Mouse (Mus musculus) MEL (cell line): ENCODE results near the gene Apbb2. TPM values are rescaled to one million over a fixed set of nuclear protein-coding genes. Genes with fewer than 3 reads are reported as not detected.

Source experiments
- DNase-seq: peaks from one replicate; pipeline ENCODE4 v3.0.0; 2011; ENCODE audit warnings: low read depth, low spot score
- H3K27ac ChIP-seq: 2 replicates; pipeline ENCODE4 v1.5.1; 2012; ENCODE audit warnings: low read depth, mild to moderate bottlenecking, control low read depth, low read length, moderate library complexity; ENCODE audit not compliant: control insufficient read depth
- H3K27me3 ChIP-seq, 2 experiments: fragments of 150-350 bp in 1 of 2; sonication (generic) in 1 of 2; 2 replicates each; pipeline ENCODE4 v1.6.1; 2012; ENCODE audit warnings: low read length in 2 of 2, mild to moderate bottlenecking in 2 of 2, improper control_type of control experiment in 1 of 2, moderate library complexity in 1 of 2; ENCODE audit not compliant: insufficient read depth in 2 of 2, control insufficient read depth in 1 of 2
- H3K36me3 ChIP-seq, 2 experiments: 2 replicates each; pipeline ENCODE4 v1.6.1; 2012 to 2014; ENCODE audit warnings: low read length in 2 of 2, improper control_type of control experiment in 1 of 2, inconsistent platforms in 1 of 2, mild to moderate bottlenecking in 1 of 2; ENCODE audit not compliant: insufficient read depth in 2 of 2, control insufficient read depth in 1 of 2
- H3K4me1 ChIP-seq, 2 experiments: fragments of 150-350 bp in 1 of 2; sonication (generic) in 1 of 2; 2 replicates each; pipeline ENCODE4 v1.6.1; 2012; ENCODE audit warnings: low read length in 2 of 2, improper control_type of control experiment in 1 of 2, mild to moderate bottlenecking in 1 of 2; ENCODE audit not compliant: insufficient read depth in 2 of 2, control insufficient read depth in 1 of 2
- H3K4me3 ChIP-seq, 2 experiments: fragments of 150-350 bp in 1 of 2; sonication (generic) in 1 of 2; 2 replicates each; pipeline ENCODE4 v1.5.1; 2012; ENCODE audit warnings: low read depth in 2 of 2, low read length in 2 of 2, mild to moderate bottlenecking in 2 of 2, moderate library complexity in 2 of 2, control low read depth in 1 of 2, improper control_type of control experiment in 1 of 2; ENCODE audit not compliant: control insufficient read depth in 1 of 2, insufficient read depth in 1 of 2
- H3K79me2 ChIP-seq: 2 replicates; pipeline ENCODE4 v1.6.1; 2012; ENCODE audit warnings: mild to moderate bottlenecking, low read length, moderate library complexity; ENCODE audit not compliant: control insufficient read depth, poor library complexity, insufficient read depth
- H3K9ac ChIP-seq: 2 replicates; pipeline ENCODE4 v1.6.1; 2012; ENCODE audit warnings: low read depth, mild to moderate bottlenecking, control low read depth, low read length, moderate library complexity; ENCODE audit not compliant: control insufficient read depth, poor library complexity, severe bottlenecking
- H3K9me3 ChIP-seq: fragments of 150-350 bp; sonication (generic); replicated peaks from 2 replicates; pipeline ENCODE4 v1.6.1; 2012; ENCODE audit warnings: mild to moderate bottlenecking, low read length, improper control_type of control experiment, moderate library complexity; ENCODE audit not compliant: insufficient read depth
- BHLHE40 ChIP-seq: IDR thresholded peaks from 2 replicates; pipeline ENCODE4 v1.6.1; 2012; ENCODE audit warnings: low read depth, mild to moderate bottlenecking, inconsistent platforms, low read length, improper control_type of control experiment, borderline replicate concordance
- CHD1 ChIP-seq: IDR thresholded peaks from 2 replicates; pipeline ENCODE4 v1.6.1; 2012; ENCODE audit warnings: low read depth, mild to moderate bottlenecking, inconsistent platforms, low read length, improper control_type of control experiment
- CHD2 ChIP-seq: IDR thresholded peaks from 2 replicates; pipeline ENCODE4 v1.6.1; 2011; ENCODE audit warnings: low read length, improper control_type of control experiment
- EP300 ChIP-seq, 2 experiments: IDR thresholded peaks; 2 replicates each; pipeline ENCODE4 v1.6.1; 2011; ENCODE audit warnings: improper control_type of control experiment in 2 of 2, low read length in 2 of 2, low read depth in 1 of 2, mild to moderate bottlenecking in 1 of 2
- GATA1 ChIP-seq: IDR thresholded peaks from 2 replicates; pipeline ENCODE4 v1.6.1; 2011; ENCODE audit warnings: low read depth, low read length, improper control_type of control experiment
- HCFC1 ChIP-seq: IDR thresholded peaks from 2 replicates; pipeline ENCODE4 v1.6.1; 2012; ENCODE audit warnings: low read depth, mild to moderate bottlenecking, inconsistent platforms, low read length, improper control_type of control experiment, moderate library complexity
- JUND ChIP-seq: IDR thresholded peaks from 2 replicates; pipeline ENCODE4 v1.6.1; 2011; ENCODE audit warnings: low read depth, mild to moderate bottlenecking, improper control_type of control experiment, low read length
- KAT2A ChIP-seq: conservative IDR thresholded peaks from 2 replicates; pipeline ENCODE4 v1.6.1; 2012; ENCODE audit warnings: low read depth, low read length, improper control_type of control experiment, inconsistent platforms
- MAFK ChIP-seq: IDR thresholded peaks from 2 replicates; pipeline ENCODE4 v1.6.1; 2011; ENCODE audit warnings: low read depth, mild to moderate bottlenecking, low read length, improper control_type of control experiment, borderline replicate concordance
- MAX ChIP-seq: IDR thresholded peaks from 2 replicates; pipeline ENCODE4 v1.6.1; 2011; ENCODE audit warnings: low read length, improper control_type of control experiment
- MAZ ChIP-seq: IDR thresholded peaks from 2 replicates; pipeline ENCODE4 v1.6.1; 2012; ENCODE audit warnings: low read depth, mild to moderate bottlenecking, inconsistent platforms, low read length, improper control_type of control experiment
- MYB ChIP-seq: IDR thresholded peaks from 2 replicates; pipeline ENCODE4 v1.6.1; 2011; ENCODE audit warnings: mild to moderate bottlenecking, low read depth, low read length, improper control_type of control experiment
- POLR2A ChIP-seq, 2 experiments: IDR thresholded peaks; 2 replicates each; pipeline ENCODE4 v1.6.1; 2011 to 2012; ENCODE audit warnings: low read length in 2 of 2, mild to moderate bottlenecking in 2 of 2, control low read depth in 1 of 2, improper control_type of control experiment in 1 of 2, low read depth in 1 of 2, moderate library complexity in 1 of 2; ENCODE audit not compliant: control insufficient read depth in 1 of 2, insufficient read depth in 1 of 2, poor library complexity in 1 of 2
- POLR2AphosphoS2 ChIP-seq: IDR thresholded peaks from 2 replicates; pipeline ENCODE4 v1.6.1; 2011; ENCODE audit warnings: low read length, improper control_type of control experiment
- RCOR1 ChIP-seq: IDR thresholded peaks from 2 replicates; pipeline ENCODE4 v1.6.1; 2012; ENCODE audit warnings: low read depth, mild to moderate bottlenecking, inconsistent platforms, low read length, improper control_type of control experiment
- TBP ChIP-seq: IDR thresholded peaks from 2 replicates; pipeline ENCODE4 v1.8.0; 2011; ENCODE audit warnings: low read depth, low read length, improper control_type of control experiment
- UBTF ChIP-seq: IDR thresholded peaks from 2 replicates; pipeline ENCODE4 v1.6.1; 2012; ENCODE audit warnings: low read depth, mild to moderate bottlenecking, inconsistent platforms, low read length, improper control_type of control experiment, moderate library complexity, borderline replicate concordance; ENCODE audit not compliant: insufficient read depth
- ZC3H11A ChIP-seq: IDR thresholded peaks from 2 replicates; pipeline ENCODE4 v1.6.1; 2012; ENCODE audit warnings: low read depth, mild to moderate bottlenecking, inconsistent platforms, low read length, improper control_type of control experiment
- ZMIZ1 ChIP-seq: IDR thresholded peaks from 2 replicates; pipeline ENCODE4 v1.6.1; 2012; ENCODE audit warnings: low read depth, mild to moderate bottlenecking, inconsistent platforms, low read length, improper control_type of control experiment, moderate library complexity
- ZNF384 ChIP-seq: IDR thresholded peaks from 2 replicates; pipeline ENCODE4 v1.6.1; 2012; ENCODE audit warnings: low read depth, mild to moderate bottlenecking, inconsistent platforms, low read length, improper control_type of control experiment
- polyA plus RNA-seq, 2 experiments: library from polyadenylated mRNA; stranded (reverse) in 1 of 2; unstranded in 1 of 2; fragments of >175 nt in 1 of 2; fragments of >200 nt in 1 of 2; gene quantifications; 2 replicates each; pipeline versions ENCODE4 v1.2.1 to v1.2.4; 2012; ENCODE audit warnings: low replicate concordance in 2 of 2, low read depth in 1 of 2; ENCODE audit not compliant: insufficient read length in 2 of 2, insufficient read depth in 1 of 2, missing spikeins in 1 of 2
- total RNA-seq: library from RNA; depleted of rRNA; stranded (reverse); fragments of 300-350 nt; gene quantifications from 2 replicates; pipeline ENCODE4 v1.2.3, GENCODE M21; 2012

Apbb2 gene
- total and polyA plus RNA-seq, 3 experiments, result not detected

- DNase-seq, result no peak
- H3K4me1 ChIP-seq, result no peaks in the 10 kb centered on the region
- no peaks in the 10 kb centered on the region for H3K9me3 ChIP-seq
- no peak overlapping the region for H3K4me3 ChIP-seq
- no peak overlapping the region for H3K27ac ChIP-seq
- TF ChIP-seq KAT2A (no peak), GATA1 (no peak), MAFK (no peak), RCOR1 (no peak), MAX (no peak), HCFC1 (no peak), CHD2 (no peak), ZMIZ1 (no peak), MAZ (no peak), EP300 (IDR thresholded peaks at IDR 0.05; ENCODE audit: low read depth in 1 of 2, low read length in 2 of 2) (no peak), JUND (no peak), POLR2AphosphoS2 (no peak)
- no peaks in the 10 kb centered on the region for H3K27me3 ChIP-seq
- no peaks in the 10 kb centered on the region for H3K36me3 ChIP-seq
- no peak overlapping the region for H3K9ac ChIP-seq
- no peaks in the 10 kb centered on the region for H3K79me2 ChIP-seq
Observed at GRCm38 (mm10) chr5:66612964-66613363, 5.6 kb downstream of the Apbb2 start.

- DNase-seq, result no peak
- no peak for TF ChIP-seq ZNF384
- no peak for TF ChIP-seq MAFK
- no peak for TF ChIP-seq MAX
- TF ChIP-seq ZC3H11A, result no peak
- TF ChIP-seq MYB, result no peak
- TF ChIP-seq MAZ, result no peak
- TF ChIP-seq CHD1, result no peak
- no peak for TF ChIP-seq HCFC1
- TF ChIP-seq BHLHE40, result no peak
- no peak for TF ChIP-seq TBP
- no peak for TF ChIP-seq POLR2A (IDR thresholded peaks at IDR 0.05; ENCODE audit: control insufficient read depth in 1 of 2, insufficient read depth in 1 of 2, low read depth in 1 of 2, low read length in 2 of 2, poor library complexity in 1 of 2)
- no peak for TF ChIP-seq UBTF
- TF ChIP-seq EP300 (IDR thresholded peaks at IDR 0.05; ENCODE audit: low read depth in 1 of 2, low read length in 2 of 2), result no peak
- Histone ChIP-seq H3K27ac (no peak overlapping the region), H3K9me3 (no peaks in the 10 kb centered on the region), H3K9ac (no peak overlapping the region), H3K36me3 (no peaks in the 10 kb centered on the region), H3K27me3 (no peaks in the 10 kb centered on the region), H3K4me3 (no peak overlapping the region), H3K79me2 (no peaks in the 10 kb centered on the region), H3K4me1 (no peaks in the 10 kb centered on the region)
Observed at GRCm38 (mm10) chr5:66611851-66612250, 6.7 kb downstream of the Apbb2 start.
